Mouse (Mus musculus) hindbrain, postnatal 0 days (tissue): Measurements from ENCODE around the gene Gm9945. TPM values are rescaled to one million over a fixed set of nuclear protein-coding genes. Genes with fewer than 3 reads are reported as not detected.

ENCODE experiments used
- ATAC-seq: fragments of 200-750 bp; cut with Nextera tagmentation; 2 replicates; pipeline ENCODE4 v1.8.0; 2017; ENCODE audit warnings: mild to moderate bottlenecking, moderate TSS enrichment, moderate library complexity
- DNase-seq: peaks from one replicate; pipeline ENCODE4 v3.0.0-alpha.2; 2015; ENCODE audit warnings: low spot score
- H3K27ac ChIP-seq: fragments of 300-500 bp; sonication (generic); 2 replicates; pipeline ENCODE4 v1.5.1; 2014; ENCODE audit warnings: mild to moderate bottlenecking
- H3K27me3 ChIP-seq: fragments of 300-500 bp; sonication (generic); 2 replicates; pipeline ENCODE4 v1.6.1; 2014; ENCODE audit warnings: low read length, mixed read lengths; ENCODE audit not compliant: insufficient read depth
- H3K36me3 ChIP-seq: fragments of 300-500 bp; sonication (generic); 2 replicates; pipeline ENCODE4 v1.6.1; 2014; ENCODE audit warnings: low read length, mixed read lengths; ENCODE audit not compliant: insufficient read depth
- H3K4me1 ChIP-seq: fragments of 300-500 bp; sonication (generic); 2 replicates; pipeline ENCODE4 v1.6.1; 2014; ENCODE audit warnings: antibody characterized with exemption, low read length, mixed read lengths; ENCODE audit not compliant: insufficient read depth
- H3K4me2 ChIP-seq: fragments of 300-500 bp; sonication (generic); 2 replicates; pipeline ENCODE4 v1.6.1; 2014; ENCODE audit warnings: low read depth, mild to moderate bottlenecking, low read length, moderate library complexity, mixed read lengths
- H3K4me3 ChIP-seq: fragments of 300-500 bp; sonication (generic); 2 replicates; pipeline ENCODE4 v1.5.1; 2014; ENCODE audit warnings: low read length
- H3K9ac ChIP-seq: fragments of 300-500 bp; sonication (generic); replicated peaks from 2 replicates; pipeline ENCODE4 v1.6.1; 2014; ENCODE audit warnings: mild to moderate bottlenecking, low read length, moderate library complexity, mixed read lengths
- H3K9me3 ChIP-seq: fragments of 300-500 bp; sonication (generic); 2 replicates; pipeline ENCODE4 v1.6.1; 2016; ENCODE audit warnings: low read length, mixed read lengths
- CTCF ChIP-seq: IDR thresholded peaks from 2 replicates; pipeline ENCODE4 v1.5.1; 2016; ENCODE audit warnings: antibody characterized with exemption, control low read depth, low read depth
- WGBS: fragments of 180-500 bp; shearing (Covaris S2); extraction: QIAGEN DNeasy Blood & Tissue Kit; methylation state at CpG from one replicate; pipeline ENCODE4 v1.1.7; 2014; 5-methylcytosine and 5-hydroxymethylcytosine counted together
- polyA plus RNA-seq: library from polyadenylated mRNA; unstranded; fragments of >200 nt; fragmentation: Nextera tagmentation; extraction: Ambion mirVana; gene quantifications from 2 replicates; pipeline ENCODE4 v1.2.1, GENCODE M21; 2015
- total RNA-seq: library from RNA; depleted of rRNA; stranded (reverse); fragments of >200 nt; gene quantifications from 2 replicates; pipeline ENCODE4 v1.2.3, GENCODE M21; 2014

Gm9945 gene
- total and polyA plus RNA-seq, 2 experiments from 2014 or later, result 0.53 TPM; not detected in 1

DNA sequence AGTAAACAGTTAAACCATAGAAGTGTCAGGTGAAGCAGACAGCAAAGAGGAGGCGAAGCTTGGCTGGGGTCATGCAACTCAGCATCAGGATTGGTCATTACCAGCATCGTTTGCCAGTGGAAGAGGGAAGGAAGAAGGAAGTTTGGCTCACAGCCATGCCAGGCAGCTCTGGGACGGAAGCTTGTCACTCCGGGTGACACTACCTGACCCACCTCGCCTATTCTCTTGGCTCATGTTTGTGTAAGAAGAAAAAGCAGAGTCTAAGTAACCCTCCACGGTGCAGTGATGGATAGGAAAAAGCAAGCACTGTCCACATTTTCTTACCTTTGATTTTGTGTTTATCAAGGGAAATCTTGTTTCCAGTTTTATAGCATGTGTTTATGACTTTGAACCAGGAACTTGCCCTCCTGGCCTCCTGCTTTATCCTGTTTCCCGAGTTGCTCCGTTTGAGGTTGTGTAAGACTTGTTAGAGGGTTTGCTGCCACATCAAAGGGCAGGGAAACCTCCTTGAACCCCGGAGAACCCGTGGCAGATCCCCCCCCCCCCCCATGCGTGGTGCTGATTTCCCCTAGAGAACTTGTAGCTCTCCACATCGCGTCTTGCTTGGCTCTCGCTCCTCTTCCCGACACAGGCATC is 29.8 kb upstream of the Gm9945 start:
- DNase-seq (no peak), ATAC-seq (no peak)
- no peak overlapping the region for H3K4me3 ChIP-seq
- H3K4me2 ChIP-seq, result no peak overlapping the region
- no peaks in the 10 kb centered on the region for H3K4me1 ChIP-seq
- no peaks in the 10 kb centered on the region for H3K36me3 ChIP-seq
- WGBS, result 56% methylated on average over 15 of the region's 15 CpGs
- no peak for TF ChIP-seq CTCF
- H3K9ac ChIP-seq, result no peak overlapping the region
- no peak overlapping the region for H3K27ac ChIP-seq
- H3K9me3 ChIP-seq, result no peaks in the 10 kb centered on the region
- no peaks in the 10 kb centered on the region for H3K27me3 ChIP-seq

DNA sequence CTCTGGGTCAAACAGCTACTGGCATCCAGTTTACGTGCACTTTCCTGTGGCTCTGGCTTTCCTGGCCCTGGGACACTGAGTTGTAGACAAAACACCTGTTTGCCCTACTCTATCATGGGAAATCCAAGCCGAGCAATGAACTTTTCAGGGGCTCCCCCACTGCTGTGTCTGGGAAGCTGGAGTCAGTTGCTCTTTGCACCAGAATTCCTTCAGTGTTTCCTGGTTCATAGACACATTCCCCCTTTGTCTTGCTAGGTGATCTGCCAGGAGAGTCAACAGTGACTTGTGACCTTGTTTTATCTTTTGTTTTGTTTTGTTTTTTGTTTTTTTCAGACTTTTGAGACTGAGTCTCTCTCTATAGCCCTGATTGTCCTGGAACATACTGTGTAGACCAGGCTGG is 28.6 kb upstream of the Gm9945 start:
- Histone ChIP-seq H3K27ac (no peak overlapping the region), H3K4me3 (no peak overlapping the region), H3K4me2 (no peak overlapping the region), H3K4me1 (no peaks in the 10 kb centered on the region), H3K9me3 (no peaks in the 10 kb centered on the region), H3K9ac (no peak overlapping the region), H3K36me3 (no peaks in the 10 kb centered on the region), H3K27me3 (no peaks in the 10 kb centered on the region)
- no peak for DNase-seq
- ATAC-seq, result no peak
- no peak for TF ChIP-seq CTCF
- 78% methylated on average over 2 of the region's 2 CpGs for WGBS

DNA sequence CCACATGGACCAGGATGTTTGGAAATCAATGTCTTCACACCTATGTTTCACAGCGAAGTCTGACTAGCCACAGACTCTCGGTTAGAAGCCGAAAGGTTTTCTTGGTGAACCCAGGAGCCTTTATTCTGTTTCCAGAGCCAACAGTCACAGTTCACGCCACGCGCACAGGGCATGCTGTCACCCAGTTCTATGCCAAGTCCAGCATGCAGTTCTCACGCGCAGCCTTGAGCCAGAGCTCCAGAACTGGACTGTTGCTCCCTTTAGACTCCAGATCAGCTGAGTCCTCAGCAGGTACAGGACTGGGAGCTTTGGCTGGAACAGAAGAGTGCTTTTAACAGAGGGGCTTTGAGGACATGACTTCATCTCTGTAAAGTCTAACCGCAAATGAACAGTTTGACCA is 27.6 kb upstream of the Gm9945 start:
- no peaks in the 10 kb centered on the region for H3K36me3 ChIP-seq
- no peak for TF ChIP-seq CTCF
- no peaks in the 10 kb centered on the region for H3K4me1 ChIP-seq
- H3K27me3 ChIP-seq, result no peaks in the 10 kb centered on the region
- no peak overlapping the region for H3K4me3 ChIP-seq
- 92% methylated on average over 9 of the region's 9 CpGs for WGBS
- ATAC-seq (no peak), DNase-seq (no peak)
- H3K27ac ChIP-seq, result no peak overlapping the region
- no peaks in the 10 kb centered on the region for H3K9me3 ChIP-seq
- no peak overlapping the region for H3K9ac ChIP-seq
- no peak overlapping the region for H3K4me2 ChIP-seq

DNA sequence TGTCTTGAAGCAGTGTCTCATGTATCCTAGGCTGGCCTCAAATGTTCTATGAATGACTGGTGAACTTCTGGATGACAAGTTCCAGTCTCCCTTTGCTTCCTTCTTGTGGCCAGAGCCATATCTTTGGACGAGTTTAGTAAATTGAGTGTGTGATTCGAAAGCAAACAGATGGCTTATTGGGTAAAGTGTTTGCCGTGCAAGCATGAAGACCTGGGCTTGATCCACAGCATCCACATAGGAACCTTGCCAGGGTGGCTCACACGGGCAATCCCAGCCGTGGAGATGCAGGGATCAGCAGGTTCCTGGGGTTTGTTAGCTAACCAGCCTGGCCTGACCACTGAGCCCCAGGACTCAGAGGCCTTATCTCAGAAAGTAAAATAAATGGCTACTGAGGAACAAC is 26.9 kb upstream of the Gm9945 start:
- WGBS, result 82% methylated on average over 5 of the region's 5 CpGs
- DNase-seq (no peak), ATAC-seq (no peak)
- Histone ChIP-seq H3K27ac (no peak overlapping the region), H3K4me3 (no peak overlapping the region), H3K4me2 (no peak overlapping the region), H3K9ac (no peak overlapping the region), H3K36me3 (no peaks in the 10 kb centered on the region), H3K27me3 (0 out of 2 replicates have a peak, but pooled peaks cover under 1% of the 10 kb centered on the region), H3K4me1 (no peaks in the 10 kb centered on the region), H3K9me3 (no peaks in the 10 kb centered on the region)
- TF ChIP-seq CTCF, result no peak

DNA sequence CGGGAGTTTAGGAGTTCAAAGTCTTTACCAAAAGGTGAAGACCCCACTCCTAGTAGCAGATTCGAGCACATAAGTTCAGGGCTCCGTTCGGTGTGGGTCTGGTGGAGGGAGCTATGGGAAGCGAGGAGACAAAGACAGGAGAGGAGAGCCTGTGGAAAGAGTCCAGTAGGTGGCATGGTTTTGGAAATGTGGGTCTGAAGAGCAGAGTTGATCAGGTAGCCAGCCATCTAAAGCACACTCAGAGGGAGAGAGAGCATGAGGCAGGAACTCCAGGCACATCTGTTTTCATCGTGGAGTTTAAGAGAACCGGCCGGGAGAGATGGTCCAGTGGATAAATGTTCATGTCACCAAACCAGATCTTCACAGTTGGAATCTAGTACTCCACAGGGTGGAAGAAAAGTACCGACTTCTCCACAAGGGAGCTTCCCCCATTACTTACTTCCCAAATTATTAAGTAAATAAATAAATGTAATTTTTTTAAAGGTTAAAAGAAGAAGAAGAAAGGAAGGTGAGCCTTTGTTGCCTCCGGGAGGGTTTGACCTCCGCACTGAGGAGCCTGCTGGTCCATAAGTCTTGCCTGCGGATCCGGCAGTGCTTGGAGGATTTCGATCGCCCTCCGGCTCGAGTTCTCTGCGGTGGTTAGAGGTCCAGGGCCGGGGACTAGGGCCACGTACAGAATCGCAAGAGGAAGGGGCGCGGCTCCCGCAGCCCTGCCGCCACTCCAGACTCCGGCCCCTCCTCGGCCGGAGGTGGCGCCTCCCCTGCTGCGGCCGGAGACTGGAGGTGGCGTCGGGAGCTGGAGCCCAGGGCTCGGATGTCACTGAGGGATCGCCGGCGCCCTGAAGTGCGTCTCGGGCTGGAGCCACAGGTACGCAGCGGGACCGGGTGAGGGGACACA is 23.2 kb upstream of the Gm9945 start, which contains the start of the genes Gm10447 and Shroom1:
Gene Gm10447 (minus strand): TSS at position 637 of the 898 bp plus-strand sequence.
Gene Shroom1 (plus strand): TSS at position 732 of the 898 bp plus-strand sequence.
- peak; percentile 43; the same call in 1 of the 2 replicates for ATAC-seq
- Histone ChIP-seq H3K4me1 (no peaks in the 10 kb centered on the region), H3K9me3 (no peaks in the 10 kb centered on the region), H3K27me3 (peaks cover 17% of the 10 kb centered on the region; the same call in 1 of the 2 replicates), H3K4me2 (peak within 1 kb of the TSS; percentile 60), H3K27ac (no peak within 1 kb of the TSS), H3K4me3 (peak within 1 kb of the TSS; percentile 38), H3K9ac (peak within 1 kb of the TSS; percentile 49), H3K36me3 (no peaks in the 10 kb centered on the region)
- DNase-seq, result peak; percentile 53
- peak; percentile 51 for TF ChIP-seq CTCF
- WGBS, result 3% methylated on average over 42 of the region's 42 CpGs

DNA sequence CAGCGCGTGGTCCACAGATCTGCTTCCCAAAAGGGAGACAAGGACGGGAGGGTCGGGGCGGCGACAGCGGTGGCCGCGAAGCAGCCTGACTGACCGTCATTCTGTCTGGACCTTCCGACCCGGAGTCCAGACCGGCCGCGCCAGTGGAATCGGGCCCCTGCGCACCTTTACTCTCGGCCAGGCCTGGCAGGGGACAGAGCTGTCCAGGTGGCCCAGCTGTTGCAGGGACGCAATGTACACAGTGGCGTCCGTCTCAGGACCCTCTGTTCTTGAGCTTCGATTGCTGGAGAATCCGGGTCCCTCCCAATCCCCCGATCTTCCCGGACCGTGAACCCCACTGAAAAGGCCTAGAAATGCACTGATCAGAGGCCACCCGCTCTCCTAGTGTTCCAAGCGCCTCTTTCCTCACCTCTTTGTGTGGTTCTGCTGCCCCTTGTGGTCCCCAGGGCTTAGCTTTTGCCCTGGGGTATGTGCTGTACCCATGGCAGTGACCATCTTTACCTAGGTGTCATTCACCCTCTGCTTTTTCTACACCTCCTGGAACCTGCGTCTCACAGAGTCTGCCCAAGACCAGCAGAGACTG is 22.5 kb upstream of the Gm9945 start:
- peak overlapping the region; percentile 60 for H3K4me2 ChIP-seq
- H3K27me3 ChIP-seq, result peaks cover 19% of the 10 kb centered on the region; the same call in 1 of the 2 replicates
- H3K4me1 ChIP-seq, result no peaks in the 10 kb centered on the region
- no peak for TF ChIP-seq CTCF
- 8% methylated on average over 28 of the region's 29 CpGs for WGBS
- no peak overlapping the region for H3K27ac ChIP-seq
- DNase-seq (no peak), ATAC-seq (peak; percentile 48; the same call in 1 of the 2 replicates)
- peak overlapping the region; percentile 38 for H3K4me3 ChIP-seq
- no peaks in the 10 kb centered on the region for H3K9me3 ChIP-seq
- H3K9ac ChIP-seq, result peak overlapping the region; percentile 49
- H3K36me3 ChIP-seq, result no peaks in the 10 kb centered on the region
